Mouse (Mus musculus): ENCODE data around the gene Ptprd.

DNA sequence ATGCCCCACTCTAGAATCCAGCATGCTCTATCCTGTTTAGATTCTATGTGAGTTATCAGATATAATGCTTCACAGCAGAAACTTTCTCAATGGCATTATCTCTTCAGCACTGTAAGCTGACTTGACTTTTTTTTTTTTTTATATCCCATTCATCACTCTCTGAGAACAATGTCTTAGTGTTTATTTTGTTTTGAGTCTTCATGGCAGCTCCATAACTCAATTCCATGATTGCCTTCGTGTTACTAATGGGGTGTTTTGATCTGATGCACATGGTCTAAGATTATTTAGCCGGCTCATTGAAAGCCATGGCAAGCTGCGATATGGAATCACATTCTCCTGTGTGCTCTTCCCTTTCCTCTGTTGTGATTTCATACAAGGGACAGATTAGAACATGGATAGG is 1555.0 kb downstream of the Ptprd start:
- TF ChIP-seq CTCF (IDR thresholded peaks at IDR 0.05; ENCODE audit: control insufficient read depth, insufficient read depth, insufficient read length): no peak
- no peak for TF ChIP-seq MAX (IDR thresholded peaks at IDR 0.05)
- no peak for TF ChIP-seq USF1 (IDR thresholded peaks at IDR 0.05; ENCODE audit: low read depth)
- TF ChIP-seq CEBPB (IDR thresholded peaks at IDR 0.05; ENCODE audit: low read depth): no peak
- no peak for TF ChIP-seq FOSL1 (IDR thresholded peaks at IDR 0.05; ENCODE audit: insufficient read depth, low read length, poor library complexity, severe bottlenecking)
- TF ChIP-seq MYOD1 (IDR thresholded peaks at IDR 0.05; ENCODE audit: control insufficient read depth, insufficient read length, low read depth): no peak
- TF ChIP-seq MYOG (IDR thresholded peaks at IDR 0.05; ENCODE audit: control insufficient read depth, extremely low read depth, insufficient read length): no peak
